Mouse (Mus musculus) forebrain, embryonic 14.5 days (tissue): ENCODE results near the gene Cdc42bpa. TPM values are rescaled to one million over a fixed set of nuclear protein-coding genes. Genes with fewer than 3 reads are reported as not detected.

ENCODE experiments used
- ATAC-seq: fragments of 200-750 bp; cut with Nextera tagmentation; 2 replicates; pipeline ENCODE4 v1.8.0; 2017; ENCODE audit warnings: mild to moderate bottlenecking, moderate library complexity
- DNase-seq: peaks from one replicate; pipeline ENCODE4 v3.0.0-alpha.2; 2015; ENCODE audit warnings: low spot score
- H3K27ac ChIP-seq: fragments of 300-500 bp; sonication (generic); 2 replicates; pipeline ENCODE4 v1.5.1; 2014; ENCODE audit warnings: low read depth, mild to moderate bottlenecking, control low read depth, low read length, moderate library complexity
- H3K27me3 ChIP-seq: fragments of 300-500 bp; sonication (generic); replicated peaks from 2 replicates; pipeline ENCODE4 v1.6.1; 2014; ENCODE audit warnings: low read length, control low read depth, mixed read lengths; ENCODE audit not compliant: control insufficient read depth, insufficient read depth
- H3K36me3 ChIP-seq: fragments of 300-500 bp; sonication (generic); 2 replicates; pipeline ENCODE4 v1.6.1; 2014; ENCODE audit warnings: low read length, control low read depth; ENCODE audit not compliant: control insufficient read depth, insufficient read depth
- H3K4me1 ChIP-seq: fragments of 300-500 bp; sonication (generic); 2 replicates; pipeline ENCODE4 v1.6.1; 2014; ENCODE audit warnings: antibody characterized with exemption, low read length, control low read depth; ENCODE audit not compliant: control insufficient read depth, insufficient read depth
- H3K4me2 ChIP-seq: fragments of 300-500 bp; sonication (generic); 2 replicates; pipeline ENCODE4 v1.6.1; 2014; ENCODE audit warnings: mild to moderate bottlenecking, control low read depth, low read length
- H3K4me3 ChIP-seq: fragments of 300-500 bp; sonication (generic); 2 replicates; pipeline ENCODE4 v1.5.1; 2014; ENCODE audit warnings: low read depth, low read length, control low read depth
- H3K9ac ChIP-seq: fragments of 300-500 bp; sonication (generic); 2 replicates; pipeline ENCODE4 v1.6.1; 2014; ENCODE audit warnings: mild to moderate bottlenecking, low read length, control low read depth, moderate library complexity
- H3K9me3 ChIP-seq: fragments of 300-500 bp; sonication (generic); replicated peaks from 2 replicates; pipeline ENCODE4 v1.6.1; 2016; ENCODE audit warnings: low read length, control low read depth, mixed read lengths; ENCODE audit not compliant: control insufficient read depth
- WGBS: fragments of 180-500 bp; shearing (Covaris S2); extraction: QIAGEN DNeasy Blood & Tissue Kit; methylation state at CpG from one replicate; pipeline ENCODE4 v1.1.7; 2014; 5-methylcytosine and 5-hydroxymethylcytosine counted together
- polyA plus RNA-seq: library from polyadenylated mRNA; unstranded; fragments of >200 nt; fragmentation: Nextera tagmentation; extraction: Ambion mirVana; gene quantifications from 2 replicates; pipeline ENCODE4 v1.2.1, GENCODE M21; 2014

Gene Cdc42bpa
- polyA plus RNA-seq, 1 experiment from 2014 or later = 18.1 TPM

GRCm38 (mm10) chr1:180172600-180172999 is 212.3 kb downstream of the Cdc42bpa start:
- no peak overlapping the region for H3K4me2 ChIP-seq
- DNase-seq (no peak), ATAC-seq (no peak)
- no peaks in the 10 kb centered on the region for H3K9me3 ChIP-seq
- H3K9ac ChIP-seq = no peak overlapping the region
- H3K27ac ChIP-seq = no peak overlapping the region
- WGBS = 86% methylated on average over 4 of the region's 4 CpGs
- no peaks in the 10 kb centered on the region for H3K27me3 ChIP-seq
- no peaks in the 10 kb centered on the region for H3K4me1 ChIP-seq
- H3K36me3 ChIP-seq = no peaks in the 10 kb centered on the region
- H3K4me3 ChIP-seq = no peak overlapping the region

GRCm38 (mm10) chr1:180173017-180173416 is 212.7 kb downstream of the Cdc42bpa start:
- Histone ChIP-seq H3K36me3 (no peaks in the 10 kb centered on the region), H3K9me3 (no peaks in the 10 kb centered on the region), H3K27ac (no peak overlapping the region), H3K4me2 (no peak overlapping the region), H3K4me3 (no peak overlapping the region), H3K27me3 (no peaks in the 10 kb centered on the region), H3K9ac (no peak overlapping the region), H3K4me1 (no peaks in the 10 kb centered on the region)
- ATAC-seq (no peak), DNase-seq (no peak)
- 90% methylated on average over 5 of the region's 5 CpGs for WGBS

GRCm38 (mm10) chr1:180174718-180175117 is 214.4 kb downstream of the Cdc42bpa start:
- ATAC-seq (0 out of 2 replicates have a peak, but pooled peaks have one; percentile 34), DNase-seq (no peak)
- WGBS = 58% methylated on average over 6 of the region's 6 CpGs
- Histone ChIP-seq H3K4me2 (no peak overlapping the region), H3K9ac (no peak overlapping the region), H3K36me3 (no peaks in the 10 kb centered on the region), H3K9me3 (no peaks in the 10 kb centered on the region), H3K4me1 (no peaks in the 10 kb centered on the region), H3K27ac (no peak overlapping the region), H3K27me3 (no peaks in the 10 kb centered on the region), H3K4me3 (no peak overlapping the region)

GRCm38 (mm10) chr1:180175167-180175566 is 214.9 kb downstream of the Cdc42bpa start:
- DNase-seq (peak; percentile 65), ATAC-seq (peak; percentile 48; the same call in 1 of the 2 replicates)
- no peak overlapping the region for H3K27ac ChIP-seq
- no peak overlapping the region for H3K9ac ChIP-seq
- no peaks in the 10 kb centered on the region for H3K27me3 ChIP-seq
- 34% methylated on average over 3 of the region's 3 CpGs for WGBS
- no peak overlapping the region for H3K4me2 ChIP-seq
- no peaks in the 10 kb centered on the region for H3K4me1 ChIP-seq
- H3K9me3 ChIP-seq = no peaks in the 10 kb centered on the region
- no peaks in the 10 kb centered on the region for H3K36me3 ChIP-seq
- H3K4me3 ChIP-seq = no peak overlapping the region

- no peaks in the 10 kb centered on the region for H3K9me3 ChIP-seq
- DNase-seq (no peak), ATAC-seq (no peak)
- no peaks in the 10 kb centered on the region for H3K4me1 ChIP-seq
- no peak overlapping the region for H3K9ac ChIP-seq
- H3K36me3 ChIP-seq = no peaks in the 10 kb centered on the region
- no peak overlapping the region for H3K4me3 ChIP-seq
- WGBS = 56% methylated on average over 8 of the region's 8 CpGs
- no peak overlapping the region for H3K4me2 ChIP-seq
- no peak overlapping the region for H3K27ac ChIP-seq
- no peaks in the 10 kb centered on the region for H3K27me3 ChIP-seq
Observed at GRCm38 (mm10) chr1:180175635-180176034, 215.4 kb downstream of the Cdc42bpa start.

GRCm38 (mm10) chr1:180176784-180177183 is 216.5 kb downstream of the Cdc42bpa start:
- Histone ChIP-seq H3K9me3 (no peaks in the 10 kb centered on the region), H3K4me1 (no peaks in the 10 kb centered on the region), H3K27ac (no peak overlapping the region), H3K9ac (no peak overlapping the region), H3K27me3 (no peaks in the 10 kb centered on the region), H3K4me2 (no peak overlapping the region), H3K36me3 (no peaks in the 10 kb centered on the region), H3K4me3 (no peak overlapping the region)
- no peak for DNase-seq
- 13% methylated on average over 1 of the region's 1 CpGs for WGBS
- no peak for ATAC-seq

- no peak overlapping the region for H3K27ac ChIP-seq
- H3K9ac ChIP-seq = no peak overlapping the region
- DNase-seq (no peak), ATAC-seq (no peak)
- 87% methylated on average over 9 of the region's 9 CpGs for WGBS
- no peaks in the 10 kb centered on the region for H3K4me1 ChIP-seq
- no peak overlapping the region for H3K4me2 ChIP-seq
- H3K9me3 ChIP-seq = no peaks in the 10 kb centered on the region
- no peaks in the 10 kb centered on the region for H3K27me3 ChIP-seq
- no peaks in the 10 kb centered on the region for H3K36me3 ChIP-seq
- H3K4me3 ChIP-seq = no peak overlapping the region
Observed at GRCm38 (mm10) chr1:180178340-180178739, 218.1 kb downstream of the Cdc42bpa start.

GRCm38 (mm10) chr1:180179100-180179499 is 218.8 kb downstream of the Cdc42bpa start:
- H3K4me3 ChIP-seq = no peak overlapping the region
- H3K9ac ChIP-seq = no peak overlapping the region
- DNase-seq (no peak), ATAC-seq (no peak)
- no peak overlapping the region for H3K4me2 ChIP-seq
- no peaks in the 10 kb centered on the region for H3K9me3 ChIP-seq
- 87% methylated on average over 4 of the region's 4 CpGs for WGBS
- H3K27me3 ChIP-seq = no peaks in the 10 kb centered on the region
- H3K27ac ChIP-seq = no peak overlapping the region
- H3K36me3 ChIP-seq = no peaks in the 10 kb centered on the region
- H3K4me1 ChIP-seq = no peaks in the 10 kb centered on the region

- H3K4me1 ChIP-seq = no peaks in the 10 kb centered on the region
- DNase-seq = no peak
- H3K4me2 ChIP-seq = no peak overlapping the region
- ATAC-seq = no peak
- 87% methylated on average over 2 of the region's 2 CpGs for WGBS
- no peaks in the 10 kb centered on the region for H3K9me3 ChIP-seq
- no peak overlapping the region for H3K4me3 ChIP-seq
- no peaks in the 10 kb centered on the region for H3K36me3 ChIP-seq
- H3K27ac ChIP-seq = no peak overlapping the region
- no peak overlapping the region for H3K9ac ChIP-seq
- no peaks in the 10 kb centered on the region for H3K27me3 ChIP-seq
Observed at GRCm38 (mm10) chr1:180179840-180180239, 219.6 kb downstream of the Cdc42bpa start.
